Mouse (Mus musculus): ENCODE results near the gene Rtn2.

The Rtn2 gene

GRCm38 (mm10) chr7:19282385-19282784, at the start of gene Rtn2:
Gene Rtn2, plus strand, starts transcription at chr7:19282624.
- no peak for DNase-seq (ENCODE audit: low spot score)

GRCm38 (mm10) chr7:19234652-19235051, 47.8 kb upstream of the Rtn2 start:
- DNase-seq (ENCODE audit: low spot score), result no peak

GRCm38 (mm10) chr7:19235092-19235671, 47.2 kb upstream of the Rtn2 start:
- DNase-seq (ENCODE audit: low spot score), result no peak

DNA sequence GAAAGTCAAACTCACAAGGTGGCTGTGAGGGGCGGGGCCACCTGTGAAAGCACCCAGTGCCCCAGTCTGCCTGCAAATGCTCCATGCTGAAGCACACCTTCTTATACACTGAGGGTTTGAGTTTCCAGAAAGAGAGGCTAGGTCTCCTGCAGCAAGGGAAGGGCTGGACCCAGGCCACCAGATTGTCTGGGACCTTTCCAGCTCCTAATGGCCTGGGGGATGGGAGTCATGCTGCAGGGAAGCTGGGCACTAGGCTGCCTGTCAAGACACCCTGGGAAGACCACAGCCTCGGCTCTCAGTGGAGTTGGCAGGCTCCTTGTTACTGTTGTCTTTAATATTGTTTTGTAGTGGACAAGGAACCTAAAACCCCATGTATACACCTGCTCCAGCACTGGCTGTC, 46.0 kb upstream of the Rtn2 start:
- DNase-seq (ENCODE audit: low spot score), result no peak

GRCm38 (mm10) chr7:19238344-19238743, 44.1 kb upstream of the Rtn2 start:
- DNase-seq (ENCODE audit: low spot score), result no peak

DNA sequence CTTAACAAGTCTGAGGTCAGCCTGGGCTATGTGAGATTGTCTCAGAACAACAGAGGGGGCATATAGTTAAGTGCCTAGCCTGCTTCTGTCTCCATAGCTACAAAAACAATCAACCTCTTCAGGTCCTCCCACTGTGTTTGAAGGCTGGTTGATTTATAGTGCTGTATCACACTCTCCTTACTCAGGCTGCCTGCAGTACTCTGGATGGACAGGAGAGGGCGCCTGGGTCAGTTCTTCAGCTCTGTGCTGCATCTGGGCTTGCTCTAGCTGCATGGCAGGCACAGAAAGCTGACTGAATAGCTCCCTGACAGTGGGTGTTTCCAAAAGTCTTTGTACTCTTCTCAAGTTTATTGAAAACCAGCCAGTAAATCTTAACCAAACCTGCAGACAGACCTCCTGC, 43.0 kb upstream of the Rtn2 start:
- DNase-seq (ENCODE audit: low spot score), result peak; percentile 62

DNA sequence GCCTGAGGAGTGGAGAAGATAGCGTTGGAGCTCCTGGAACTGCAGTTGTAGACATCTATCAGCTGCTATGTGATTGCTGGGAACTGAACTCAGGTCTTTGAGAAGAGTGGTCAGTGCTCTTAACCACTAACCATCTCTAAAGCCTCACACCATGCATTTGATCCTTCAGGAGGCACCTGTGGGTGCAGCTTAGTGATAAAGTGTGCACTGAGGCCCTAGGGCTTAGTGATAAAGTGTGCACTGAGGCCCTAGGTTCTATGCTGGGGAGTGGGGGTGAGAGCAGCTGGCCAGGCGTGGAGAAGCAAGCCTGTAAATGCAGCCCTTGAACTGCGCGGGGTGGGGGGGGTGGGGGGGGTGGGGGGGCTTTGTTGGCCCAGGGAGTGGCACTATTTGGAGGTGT, 42.4 kb upstream of the Rtn2 start:
- no peak for DNase-seq (ENCODE audit: low spot score)

GRCm38 (mm10) chr7:19240905-19241463, 41.4 kb upstream of the Rtn2 start:
- DNase-seq (ENCODE audit: low spot score), result no peak

DNA sequence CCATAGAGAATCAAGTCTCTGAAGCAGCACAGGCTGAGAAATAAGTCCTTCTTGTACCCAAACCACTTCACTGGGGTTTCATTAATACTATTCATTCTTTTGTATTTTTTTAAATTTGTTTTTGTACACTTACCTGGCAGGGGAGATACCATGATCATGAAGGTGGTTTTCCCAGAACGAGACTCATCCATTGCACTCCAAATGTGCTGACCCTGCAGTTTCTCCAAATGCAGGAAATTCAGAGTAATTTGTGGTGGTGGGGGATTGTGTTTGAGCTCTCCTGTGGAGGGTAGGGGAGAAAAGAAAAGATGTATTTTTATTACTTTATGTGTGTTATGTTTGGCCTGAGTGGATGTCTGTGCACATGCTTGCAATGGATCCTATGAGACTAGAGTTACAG, 40.4 kb upstream of the Rtn2 start:
- no peak for DNase-seq (ENCODE audit: low spot score)

DNA sequence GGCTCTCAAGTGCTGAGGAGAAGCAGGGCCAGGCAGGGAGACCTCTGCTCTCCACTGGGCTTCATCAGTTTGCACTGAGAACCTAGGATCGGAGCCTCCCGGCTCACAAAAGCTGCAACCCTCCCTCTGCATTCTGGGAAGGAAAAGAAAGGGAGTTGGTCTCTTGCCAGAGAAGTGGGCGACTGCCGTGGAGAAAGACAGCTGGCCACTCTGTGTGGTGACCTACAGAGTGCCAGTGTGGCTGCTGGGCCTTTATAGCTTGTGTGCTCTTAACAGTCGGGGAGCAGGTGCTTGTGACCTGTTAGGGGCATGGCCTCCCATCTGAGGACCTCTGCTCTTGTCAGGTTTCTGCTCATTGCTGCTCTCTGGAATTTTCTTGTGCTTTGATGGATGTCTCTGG, 38.6 kb upstream of the Rtn2 start:
- no peak for DNase-seq (ENCODE audit: low spot score)

GRCm38 (mm10) chr7:19245083-19245482, 37.3 kb upstream of the Rtn2 start:
- no peak for DNase-seq (ENCODE audit: low spot score)

DNA sequence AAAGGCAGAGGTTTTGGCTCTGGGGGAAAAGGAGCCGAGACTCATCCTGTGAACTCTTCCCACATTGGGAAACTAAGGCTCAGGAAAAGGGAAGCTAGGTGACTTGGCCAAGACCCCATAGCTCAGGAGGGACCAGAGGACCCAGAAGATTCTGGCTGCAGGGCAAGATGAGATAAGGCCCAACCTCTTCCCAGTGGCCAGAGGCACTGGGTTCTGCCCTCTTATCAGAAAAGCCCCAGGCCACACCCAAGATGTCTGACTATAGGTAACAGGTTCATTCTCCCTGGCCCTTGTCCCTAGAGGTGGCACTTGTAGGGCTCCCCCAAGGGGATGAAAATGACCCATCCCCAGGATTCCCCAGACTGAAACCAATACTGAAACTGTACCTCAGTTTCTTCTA, 35.6 kb upstream of the Rtn2 start:
- no peak for DNase-seq (ENCODE audit: low spot score)

DNA sequence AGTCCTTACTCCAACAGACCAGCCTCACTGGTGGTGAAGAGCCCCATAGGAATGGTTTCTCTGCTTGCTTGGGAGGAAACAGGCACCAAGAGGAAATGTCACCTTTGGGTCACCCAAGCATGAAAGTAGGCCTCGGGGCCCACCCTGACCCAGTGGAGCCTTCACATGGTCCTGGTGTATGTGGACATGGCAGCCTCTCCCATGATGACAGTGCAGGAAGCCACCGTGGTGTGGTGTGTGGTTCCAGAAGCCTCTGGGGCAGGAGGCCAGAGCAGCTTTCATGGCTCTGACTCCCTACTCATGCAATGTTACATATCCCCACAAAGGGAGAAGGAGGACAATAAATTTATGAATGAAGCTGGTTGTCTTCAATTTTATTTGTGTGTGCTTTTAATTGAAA, 34.9 kb upstream of the Rtn2 start:
- DNase-seq (ENCODE audit: low spot score), result no peak

DNA sequence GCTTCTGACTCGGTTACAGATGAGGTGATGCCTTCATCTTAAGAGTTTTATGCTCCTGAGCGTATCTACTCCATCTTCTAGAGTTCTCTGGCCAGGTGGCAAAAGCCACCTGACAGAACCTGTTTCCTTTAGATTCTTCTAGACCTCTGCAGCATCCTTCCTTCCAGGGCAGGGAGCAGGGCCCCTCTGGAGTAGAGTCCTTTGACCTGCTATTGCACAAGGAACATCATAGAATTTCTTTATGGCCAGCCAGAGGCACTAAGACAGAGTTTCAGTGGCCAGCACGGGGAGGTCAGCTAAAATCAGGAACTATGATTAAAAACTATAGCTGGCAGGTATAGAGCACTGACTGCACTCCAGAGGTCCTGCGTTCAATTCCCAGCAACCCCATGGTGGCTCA, 30.3 kb upstream of the Rtn2 start:
- no peak for DNase-seq (ENCODE audit: low spot score)

DNA sequence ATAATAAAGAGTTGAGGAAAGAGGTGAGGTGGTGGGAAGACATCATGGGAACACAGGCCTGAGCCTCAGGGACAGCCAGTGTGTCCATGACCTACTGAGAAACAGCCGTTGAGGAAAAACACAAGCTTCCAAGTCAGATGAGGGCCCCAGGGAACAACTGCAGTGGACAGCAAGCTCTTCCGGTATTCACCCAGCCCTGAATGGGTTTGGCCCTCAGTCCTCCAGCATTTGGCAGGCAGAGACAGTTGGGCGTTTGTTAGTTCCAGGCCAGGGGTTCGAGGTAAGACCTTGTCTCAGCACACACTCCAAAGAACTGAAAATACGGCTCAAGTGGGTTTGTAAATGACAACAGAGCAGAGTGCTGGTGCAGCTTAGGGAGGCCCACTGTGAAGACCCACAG, 29.0 kb upstream of the Rtn2 start:
- no peak for DNase-seq (ENCODE audit: low spot score)

DNA sequence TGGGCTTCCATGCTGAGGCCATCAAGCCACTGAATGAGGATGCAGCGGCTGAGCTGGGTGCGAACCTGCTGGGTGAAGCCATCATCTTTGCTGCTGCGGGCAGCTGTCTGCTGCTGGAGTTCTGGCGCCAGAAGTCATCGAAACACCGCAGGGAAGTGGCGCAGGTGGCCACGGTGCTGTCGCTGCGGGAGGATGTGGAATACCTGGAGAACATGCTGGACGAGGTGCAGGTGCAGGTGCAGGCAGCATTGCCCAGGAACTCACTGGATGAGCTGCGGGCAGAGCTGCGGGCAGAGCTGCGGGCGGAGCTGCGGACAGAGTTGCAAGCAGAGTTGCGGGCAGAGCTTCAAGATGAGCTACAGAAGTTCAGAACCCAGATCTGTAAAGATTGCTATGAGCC, 27.0 kb upstream of the Rtn2 start:
- no peak for DNase-seq (ENCODE audit: low spot score)

GRCm38 (mm10) chr7:19256567-19256966, 25.9 kb upstream of the Rtn2 start:
- no peak for DNase-seq (ENCODE audit: low spot score)

DNA sequence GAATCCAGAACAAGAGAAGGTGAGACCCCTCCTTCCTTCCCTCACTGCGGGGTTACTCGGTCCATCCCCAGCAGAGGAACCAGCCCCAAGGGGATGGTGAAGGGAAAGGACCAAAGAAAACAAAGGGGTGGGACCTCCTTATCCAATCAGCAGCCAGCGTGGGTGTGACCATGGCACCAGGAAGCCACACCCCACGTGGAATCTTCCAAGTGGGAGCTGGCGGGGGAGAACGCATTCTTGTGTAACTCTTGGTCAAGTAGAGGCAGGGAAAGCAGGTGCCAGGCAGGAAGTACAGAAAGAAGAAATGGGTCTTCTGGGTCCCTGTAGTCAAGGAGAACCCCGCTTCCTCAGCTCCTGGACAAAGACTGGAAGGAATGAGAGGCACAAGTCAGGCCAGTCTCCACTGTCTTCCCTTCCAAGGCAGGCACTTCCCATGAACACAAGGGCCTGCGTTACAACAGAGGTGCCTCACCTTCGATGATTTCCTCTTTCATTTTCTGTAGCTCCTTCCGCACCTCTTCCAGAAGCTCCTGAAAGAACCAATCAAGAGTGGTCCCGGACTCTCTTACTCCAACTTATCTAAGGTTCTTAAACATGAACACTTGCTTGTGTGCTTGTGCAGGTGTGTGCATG, 24.9 kb upstream of the Rtn2 start:
- peak; percentile 46 for DNase-seq (ENCODE audit: low spot score)

DNA sequence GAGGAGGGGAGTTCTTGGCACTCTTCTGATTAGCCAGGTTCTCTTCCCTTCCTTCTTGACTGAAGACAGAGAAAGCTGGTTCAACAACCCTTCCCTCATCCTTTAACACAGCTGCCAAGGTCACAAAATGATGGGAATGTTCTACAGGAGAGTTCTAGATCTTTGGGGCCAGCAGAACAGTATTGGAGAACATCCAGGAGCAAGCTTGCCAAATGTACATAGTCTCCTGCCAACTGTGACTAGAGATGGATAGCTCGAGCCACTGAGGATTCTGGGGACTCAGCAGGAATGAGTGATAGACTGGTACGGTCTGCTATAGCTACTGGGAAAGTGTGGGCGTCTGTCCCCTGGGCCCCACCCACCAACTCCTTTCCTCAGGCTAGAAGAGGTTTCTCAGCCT, 24.1 kb upstream of the Rtn2 start:
- no peak for DNase-seq (ENCODE audit: low spot score)

- no peak for DNase-seq (ENCODE audit: low spot score)
These were observed 17.3 kb upstream of the Rtn2 start for GRCm38 (mm10) chr7:19265147-19265546.

- no peak for DNase-seq (ENCODE audit: low spot score)
These were observed 16.2 kb upstream of the Rtn2 start for GRCm38 (mm10) chr7:19265928-19266822.

- no peak for DNase-seq (ENCODE audit: low spot score)
These were observed 15.4 kb upstream of the Rtn2 start for GRCm38 (mm10) chr7:19267051-19267450.

Data from ovary, adult 18-20 months (tissue).